Mouse (Mus musculus) telencephalon, adult 2 months (tissue): Measurements from ENCODE around the gene Lrrc59.

Experiments
- DNase-seq: peaks from one replicate; pipeline ENCODE4 v3.0.0-alpha.2; 2011; ENCODE audit warnings: low read depth, low spot score

The Lrrc59 gene

GRCm38 (mm10) chr11:94629199-94629883, at the start of gene Lrrc59:
Gene Lrrc59, plus strand, starts transcription at chr11:94629767.
- peak; percentile 60 for DNase-seq

GRCm38 (mm10) chr11:94580111-94580740, 49.3 kb upstream of the Lrrc59 start:
- DNase-seq, result no peak

GRCm38 (mm10) chr11:94585091-94585490, 44.5 kb upstream of the Lrrc59 start:
- DNase-seq, result no peak

- no peak for DNase-seq
Measured at GRCm38 (mm10) chr11:94587511-94587910, 42.1 kb upstream of the Lrrc59 start.

- DNase-seq, result no peak
Measured at GRCm38 (mm10) chr11:94596311-94596852, 33.2 kb upstream of the Lrrc59 start.

- no peak for DNase-seq
Measured at GRCm38 (mm10) chr11:94597319-94597718, 32.2 kb upstream of the Lrrc59 start.

GRCm38 (mm10) chr11:94598437-94599120, 31.0 kb upstream of the Lrrc59 start:
- DNase-seq, result no peak

GRCm38 (mm10) chr11:94600447-94600846, 29.1 kb upstream of the Lrrc59 start:
- no peak for DNase-seq

GRCm38 (mm10) chr11:94601321-94602281, 28.0 kb upstream of the Lrrc59 start, which contains the start of gene Acsf2:
Gene Acsf2, minus strand, starts transcription at chr11:94601871.
- DNase-seq, result no peak

GRCm38 (mm10) chr11:94602356-94602955, 27.1 kb upstream of the Lrrc59 start:
- no peak for DNase-seq

GRCm38 (mm10) chr11:94610744-94611740, 18.5 kb upstream of the Lrrc59 start:
- no peak for DNase-seq

GRCm38 (mm10) chr11:94614603-94615002, 15.0 kb upstream of the Lrrc59 start:
- no peak for DNase-seq

- DNase-seq, result no peak
Measured at GRCm38 (mm10) chr11:94615494-94615893, 14.1 kb upstream of the Lrrc59 start.

- no peak for DNase-seq
Measured at GRCm38 (mm10) chr11:94617646-94618045, 11.9 kb upstream of the Lrrc59 start.

GRCm38 (mm10) chr11:94620766-94621457, 8.7 kb upstream of the Lrrc59 start:
- no peak for DNase-seq

- no peak for DNase-seq
Measured at GRCm38 (mm10) chr11:94621458-94621852, 8.1 kb upstream of the Lrrc59 start.

GRCm38 (mm10) chr11:94622162-94622561, 7.4 kb upstream of the Lrrc59 start:
- no peak for DNase-seq

- no peak for DNase-seq
Measured at GRCm38 (mm10) chr11:94629884-94630198, 274 bp downstream of the Lrrc59 start.
